Mouse (Mus musculus) gastrocnemius, adult 18-20 months (tissue): ENCODE results near the gene Pxylp1. TPM values are rescaled to one million over a fixed set of nuclear protein-coding genes. Genes with fewer than 3 reads are reported as not detected.
A peak's percentile ranks its signal among the peaks of the same experiment; 100 is the strongest.

Experiments
- DNase-seq: peaks from one replicate; pipeline ENCODE4 v3.0.0; 2021; ENCODE audit warnings: low spot score
- total RNA-seq, 2 experiments: library from RNA; stranded (reverse); gene quantifications; 2 replicates each; pipeline ENCODE4 v1.2.3; 2021

Pxylp1 gene
- total RNA-seq, 2 experiments from 2014 or later = 0.68 to 0.95 TPM

DNA sequence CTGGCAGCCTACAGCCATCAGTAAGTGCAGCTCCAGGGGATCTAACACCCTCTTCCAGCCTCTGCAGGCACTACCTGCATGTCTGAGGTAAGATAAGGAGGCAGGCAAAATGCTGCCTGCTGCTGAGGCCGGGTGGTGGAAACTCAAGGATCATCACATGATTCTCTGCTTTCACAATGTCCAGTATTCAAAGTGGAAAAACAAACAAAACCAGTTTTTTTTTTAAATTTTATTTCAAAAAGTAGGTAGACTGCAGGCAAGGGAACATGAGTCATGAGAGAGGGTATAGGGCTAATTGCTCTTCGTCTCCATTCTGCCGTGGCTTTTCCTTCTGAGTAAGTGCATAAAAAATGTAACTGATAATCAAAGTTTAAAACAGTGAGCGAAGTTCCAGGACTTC, 29.6 kb downstream of the Pxylp1 start:
- DNase-seq = no peak

- no peak for DNase-seq
These were observed 31.4 kb downstream of the Pxylp1 start for GRCm38 (mm10) chr9:96861092-96861487.

DNA sequence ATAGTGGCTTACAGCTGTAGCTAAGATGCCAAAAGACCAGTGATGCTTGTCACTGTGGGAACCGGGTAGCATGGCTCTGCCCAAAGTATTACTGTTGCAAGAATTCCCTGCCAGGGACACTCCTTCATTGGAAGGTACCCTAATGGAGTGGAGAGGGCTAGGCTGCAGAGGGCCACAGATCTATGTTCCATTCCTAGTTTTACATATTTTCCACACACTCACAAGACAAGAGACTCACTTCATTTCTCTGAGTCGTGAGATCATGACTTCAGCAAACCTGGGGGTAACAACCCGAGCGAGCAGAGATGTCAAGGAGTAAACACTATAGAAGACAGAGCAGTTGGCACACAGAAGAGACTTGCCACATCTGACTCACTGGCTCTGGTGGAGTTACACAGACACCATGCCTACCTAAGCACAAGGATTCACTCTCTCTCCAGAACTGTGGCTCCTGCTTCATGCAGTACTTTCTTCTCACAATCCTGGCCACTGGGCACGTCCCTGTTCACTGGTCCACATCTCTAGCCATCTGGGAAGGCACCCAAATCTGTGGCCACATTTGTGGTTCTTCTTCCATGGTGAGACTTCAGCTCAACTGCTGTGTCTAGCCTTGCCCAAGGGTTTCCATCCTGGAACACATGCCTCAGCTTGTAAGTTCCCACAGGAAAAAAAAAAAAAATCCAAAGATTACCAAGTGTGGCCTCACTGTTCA, 31.9 kb downstream of the Pxylp1 start:
- DNase-seq = no peak

GRCm38 (mm10) chr9:96859027-96859426, 33.4 kb downstream of the Pxylp1 start:
- DNase-seq = no peak

DNA sequence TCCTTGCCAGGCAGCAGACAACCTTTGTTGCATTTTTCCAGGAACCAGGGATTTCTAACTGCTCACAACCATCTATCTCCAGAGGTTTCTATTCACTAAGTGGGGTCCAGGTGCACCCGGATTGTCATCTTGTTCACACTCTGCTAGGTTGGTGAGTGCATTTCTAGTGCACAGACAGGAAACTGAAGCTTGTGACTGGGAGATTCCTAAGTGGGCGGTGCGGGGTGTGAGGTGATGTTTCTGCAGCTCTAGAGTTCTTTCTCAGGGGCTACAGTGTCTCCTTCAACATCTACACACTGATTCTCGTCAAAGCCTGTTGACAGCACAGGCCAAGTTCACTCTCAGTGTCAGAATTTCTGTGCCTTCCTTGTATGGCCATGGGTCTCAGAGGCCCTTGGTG, 34.6 kb downstream of the Pxylp1 start:
- DNase-seq = no peak

DNA sequence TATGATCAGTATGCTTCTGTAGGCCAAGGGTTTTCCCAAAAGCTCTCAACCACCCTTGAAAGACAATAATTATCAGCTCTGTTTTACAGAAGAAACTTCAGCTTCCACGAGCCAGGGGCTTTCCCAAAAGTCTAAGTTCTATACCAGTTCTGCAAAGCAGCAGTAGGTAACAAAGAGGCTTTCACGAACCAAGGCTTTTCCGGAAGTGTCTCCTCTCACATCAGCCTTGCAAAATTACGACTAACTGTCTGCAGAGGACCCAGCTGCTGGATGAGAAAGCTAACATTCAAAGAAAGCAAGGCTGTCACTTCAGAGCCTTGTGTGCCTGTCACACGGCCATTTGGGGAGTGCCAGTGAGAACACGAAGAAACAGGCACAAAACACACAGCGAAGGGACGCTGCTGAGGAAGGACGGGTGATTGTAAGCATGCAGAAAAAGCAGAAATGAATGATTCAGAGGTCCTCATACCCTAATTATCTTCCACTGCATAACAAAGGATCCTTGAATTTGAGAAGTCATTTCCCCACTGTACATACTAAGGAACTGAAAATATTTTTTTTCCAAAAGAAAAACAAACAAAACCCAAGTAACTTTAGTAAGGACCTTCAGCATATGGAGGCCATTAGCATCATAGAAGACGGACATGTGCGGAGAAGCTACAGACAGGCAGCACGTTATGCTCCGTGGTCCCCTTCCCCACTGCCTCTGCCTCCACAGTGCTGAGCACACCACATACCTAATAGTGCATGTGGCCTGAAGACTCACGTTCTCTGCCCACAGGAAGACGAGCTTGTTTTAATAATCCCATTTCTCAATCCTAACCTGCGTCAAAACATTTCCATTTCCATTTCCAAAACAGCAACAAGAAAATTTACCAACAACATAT, 38.9 kb downstream of the Pxylp1 start:
- DNase-seq = no peak

- no peak for DNase-seq
These were observed 40.8 kb downstream of the Pxylp1 start for GRCm38 (mm10) chr9:96851634-96852033.

DNA sequence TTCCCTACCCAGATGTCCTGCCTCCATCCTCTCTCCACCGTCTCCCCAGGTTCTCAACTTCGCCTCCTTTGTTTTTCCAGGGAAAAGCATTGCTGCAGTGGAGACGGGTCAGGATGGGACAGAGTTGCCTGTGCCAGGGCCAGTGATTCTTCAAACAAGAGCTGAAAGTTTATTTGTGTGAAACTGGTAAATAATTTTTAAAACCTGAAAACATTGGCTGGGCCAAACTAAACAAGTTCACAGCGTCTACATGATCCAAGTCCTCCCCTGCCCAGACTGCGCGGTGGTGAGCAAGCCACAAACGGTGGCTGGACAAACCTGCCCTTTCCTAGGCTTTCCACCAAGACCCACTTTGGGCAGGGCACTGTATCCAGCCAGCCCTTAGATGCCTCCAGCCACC, 41.4 kb downstream of the Pxylp1 start:
- no peak for DNase-seq

- DNase-seq = no peak
These were observed 43.5 kb downstream of the Pxylp1 start for GRCm38 (mm10) chr9:96849012-96849411.

GRCm38 (mm10) chr9:96846361-96846760, 46.1 kb downstream of the Pxylp1 start:
- no peak for DNase-seq

DNA sequence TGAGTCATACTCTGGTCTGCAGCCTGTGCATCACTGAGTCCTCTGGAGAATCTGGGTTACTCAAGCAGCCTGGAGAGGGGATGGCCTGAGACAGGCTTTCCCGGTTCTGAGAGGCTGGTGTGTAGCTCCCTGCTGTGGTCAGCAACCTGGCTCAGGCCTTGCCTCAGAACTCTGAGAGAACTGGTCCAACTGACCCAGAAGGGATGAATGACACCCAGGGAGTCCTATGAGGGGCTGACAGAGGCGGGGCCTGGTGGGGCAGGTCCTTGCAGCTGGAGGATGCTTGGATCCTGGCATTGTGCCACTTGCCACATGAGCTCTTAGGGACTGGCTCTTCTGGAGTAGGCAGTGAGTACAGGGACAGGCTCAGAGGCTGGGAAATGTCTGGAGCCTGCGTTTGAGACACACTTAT, 47.7 kb downstream of the Pxylp1 start:
- peak; percentile 71 for DNase-seq

DNA sequence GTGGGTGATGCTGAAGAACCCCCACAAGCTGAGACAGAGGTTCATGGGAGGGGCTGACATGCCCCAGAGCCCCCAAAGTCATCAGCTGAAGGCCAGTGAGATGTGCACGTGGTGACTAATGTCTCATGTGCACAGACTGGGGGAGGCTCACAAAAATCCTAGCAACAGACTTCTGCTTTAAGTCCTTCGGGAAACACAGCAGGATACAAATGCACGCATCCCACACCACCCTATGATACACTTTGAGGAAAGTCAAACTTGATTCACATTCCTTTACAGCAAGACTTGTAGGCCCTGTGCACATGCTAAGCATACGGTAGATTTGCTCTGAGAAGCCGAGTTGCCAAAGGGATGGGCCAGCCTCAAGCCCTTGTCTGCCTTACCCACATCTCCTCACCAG, 53.1 kb downstream of the Pxylp1 start:
- DNase-seq = no peak

GRCm38 (mm10) chr9:96838864-96839263, 53.6 kb downstream of the Pxylp1 start:
- peak; percentile 30 for DNase-seq

- no peak for DNase-seq
These were observed 54.6 kb downstream of the Pxylp1 start for GRCm38 (mm10) chr9:96837781-96838420.

- no peak for DNase-seq
These were observed 55.5 kb downstream of the Pxylp1 start for GRCm38 (mm10) chr9:96836984-96837383.

DNA sequence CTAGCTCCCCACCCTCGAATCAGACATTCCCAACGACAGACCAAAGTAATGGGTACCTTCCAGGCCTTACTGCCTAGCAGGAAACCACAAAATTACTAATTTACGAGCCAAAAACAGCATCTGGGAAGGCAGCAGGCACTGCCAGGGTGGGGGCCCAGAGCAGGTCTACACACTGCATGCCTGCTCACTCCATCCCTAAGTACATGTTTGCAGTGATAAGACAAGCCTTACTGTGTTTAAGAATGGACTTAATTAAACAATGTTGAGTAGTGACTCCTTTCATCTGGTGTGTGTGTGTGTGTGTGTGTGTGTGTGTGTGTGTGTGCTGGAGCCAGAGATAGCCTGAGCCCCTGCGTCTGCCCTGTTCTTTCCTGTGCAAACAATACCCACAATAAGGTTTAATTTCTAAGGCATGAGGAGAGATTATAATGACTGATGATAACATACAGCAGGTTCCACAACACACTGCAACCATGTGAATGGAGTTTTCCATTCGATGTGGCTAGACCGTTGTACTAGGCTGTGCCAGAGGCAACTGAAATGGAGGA, 57.0 kb downstream of the Pxylp1 start:
- DNase-seq = no peak

DNA sequence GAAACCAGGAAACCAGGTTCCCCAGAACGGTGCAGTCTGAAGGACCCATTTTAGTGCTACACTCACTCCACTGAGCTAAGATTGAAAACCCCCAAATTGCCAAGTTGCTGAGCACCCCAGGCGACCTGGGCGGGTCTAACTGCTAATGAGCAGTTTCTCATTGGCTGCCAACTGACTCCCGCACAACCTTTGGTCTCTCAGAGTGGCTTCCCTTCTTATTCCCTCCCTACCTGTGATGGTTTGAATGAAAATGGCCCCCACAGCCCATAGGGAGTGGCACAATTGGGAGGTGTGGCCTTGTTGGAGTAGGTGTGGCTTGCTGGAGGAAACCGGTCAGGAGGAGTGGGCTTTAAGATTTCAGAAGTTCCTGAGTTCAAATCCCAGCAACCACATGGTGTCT, 58.9 kb downstream of the Pxylp1 start:
- no peak for DNase-seq

GRCm38 (mm10) chr9:96832516-96832915, 60.0 kb downstream of the Pxylp1 start:
- no peak for DNase-seq

DNA sequence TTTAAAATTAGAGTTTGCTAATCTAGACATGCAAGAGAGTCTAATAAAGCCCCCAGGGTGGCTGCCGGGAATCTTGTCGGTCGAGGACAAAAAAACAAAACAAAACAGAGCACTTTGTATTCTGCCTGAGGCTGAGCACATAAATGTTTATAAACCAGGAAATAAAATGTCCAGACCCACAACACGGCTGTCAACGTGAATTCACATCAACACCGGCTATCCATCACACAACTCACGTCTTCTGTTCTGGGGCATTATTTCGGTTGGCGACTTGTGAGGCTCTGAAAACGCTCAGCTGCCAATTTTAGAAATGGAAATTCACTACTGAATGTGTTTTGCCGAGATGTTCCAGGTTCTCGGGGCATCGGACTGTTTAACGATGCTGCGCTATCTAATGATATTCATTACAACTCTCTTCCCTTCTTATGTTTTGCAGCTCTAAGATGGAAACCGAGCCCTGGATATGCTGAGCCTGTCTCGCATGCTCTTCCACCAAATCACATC, 61.6 kb downstream of the Pxylp1 start:
- no peak for DNase-seq

DNA sequence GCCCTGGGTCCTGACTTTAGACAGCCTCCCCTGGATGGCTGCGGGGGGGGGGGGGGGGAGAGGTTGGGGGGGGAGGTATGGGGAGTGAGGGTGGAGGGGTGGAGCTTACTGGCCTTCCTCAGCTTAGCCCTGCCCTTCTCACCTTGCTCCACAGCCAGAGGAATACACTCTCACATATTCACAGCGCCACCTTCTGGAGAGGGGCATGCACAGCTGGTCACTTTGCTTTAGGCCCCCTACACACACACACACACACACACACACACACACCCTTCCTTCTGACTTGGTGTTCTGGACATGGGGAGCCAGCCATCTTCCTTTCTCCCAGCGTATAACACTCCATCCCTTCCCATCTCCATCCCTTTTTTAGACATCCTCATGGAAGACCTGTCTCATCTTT, 62.8 kb downstream of the Pxylp1 start:
- no peak for DNase-seq

DNA sequence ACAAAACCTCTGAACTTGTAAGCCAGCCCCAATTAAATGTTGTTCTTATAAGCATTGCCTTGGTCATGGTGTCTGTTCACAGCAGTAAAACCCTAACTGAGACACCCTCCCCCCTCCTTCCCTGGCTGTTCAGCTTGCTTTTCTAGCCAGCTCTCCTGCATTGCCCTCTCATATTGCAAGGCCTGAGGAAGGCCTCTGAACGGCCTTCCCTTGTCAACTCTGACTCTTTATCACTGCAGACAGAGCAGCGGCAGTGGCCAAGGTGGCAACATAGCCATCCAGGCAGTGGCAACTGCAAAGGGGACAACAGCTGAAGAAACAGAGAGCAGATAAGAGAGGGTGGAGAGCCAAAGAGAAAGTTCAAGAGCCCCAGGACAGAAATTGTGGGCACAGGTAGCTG, 64.4 kb downstream of the Pxylp1 start:
- no peak for DNase-seq
